Mouse (Mus musculus): ENCODE results near the gene Gng12.
"Not testable (repeated sequence)": the region's sequence is repeated elsewhere in the genome, so short reads cannot be mapped to it uniquely, and the experiment has no call there.

Gng12 gene

DNA sequence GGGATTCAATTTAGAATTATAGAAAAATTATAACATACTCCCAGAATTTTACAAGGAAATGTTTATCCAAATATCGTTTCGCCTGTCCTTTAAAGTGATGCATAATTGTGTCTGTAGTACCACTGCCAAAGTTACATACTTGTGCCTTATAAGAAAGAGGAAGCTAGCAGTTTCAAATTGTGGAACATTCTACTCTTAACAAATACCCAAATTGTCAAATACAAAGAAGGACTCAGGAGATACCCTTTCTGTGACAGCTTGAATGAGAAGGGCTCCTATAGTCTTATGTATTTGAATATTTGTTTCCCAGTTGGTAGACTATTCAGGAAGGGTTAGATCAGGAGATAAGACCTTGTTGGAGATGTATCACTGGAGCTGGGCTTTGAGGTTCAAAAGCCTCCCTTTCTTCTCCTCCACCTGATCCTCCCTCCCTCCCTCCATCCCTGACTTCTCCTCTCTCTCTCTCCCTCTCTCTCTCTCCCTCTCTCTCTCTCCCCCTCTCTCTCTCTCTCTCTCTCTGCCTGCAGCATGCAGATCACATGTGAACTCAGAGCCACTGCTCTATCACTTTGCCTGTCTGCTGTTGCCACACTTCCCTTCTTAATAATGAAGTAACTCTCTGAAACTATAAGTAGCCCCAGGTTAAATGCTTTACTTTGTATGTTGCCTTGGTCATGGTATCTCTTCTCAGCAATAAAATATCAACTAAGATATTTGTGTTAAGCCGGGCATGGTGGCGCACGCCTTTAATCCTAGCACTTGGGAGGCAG lies 62.5 kb downstream of the Gng12 start:
- no peak for DNase-seq

DNA sequence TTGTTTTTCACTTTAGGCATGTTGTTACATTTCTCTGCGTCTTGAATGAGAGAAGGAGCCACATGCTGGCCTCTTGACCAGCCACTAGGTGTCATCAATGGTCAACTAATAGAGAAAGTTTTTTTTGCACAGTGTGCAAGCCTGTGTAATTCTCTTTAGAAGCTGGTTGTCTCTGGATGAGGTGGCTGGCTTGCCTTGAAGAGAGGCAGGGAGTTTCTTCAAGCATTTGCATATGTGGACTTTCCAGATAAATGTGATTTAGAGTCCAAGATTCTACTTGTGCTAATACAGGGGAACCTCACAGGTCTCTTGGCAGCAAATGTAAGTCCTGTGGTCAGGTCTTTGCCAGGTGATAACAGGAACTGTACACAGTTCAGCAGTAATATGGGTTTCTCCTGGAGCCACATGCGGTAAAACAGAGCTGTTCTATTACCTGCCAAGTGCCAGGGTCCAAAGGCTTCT lies 66.4 kb downstream of the Gng12 start:
- peak; percentile 43 for DNase-seq

DNA sequence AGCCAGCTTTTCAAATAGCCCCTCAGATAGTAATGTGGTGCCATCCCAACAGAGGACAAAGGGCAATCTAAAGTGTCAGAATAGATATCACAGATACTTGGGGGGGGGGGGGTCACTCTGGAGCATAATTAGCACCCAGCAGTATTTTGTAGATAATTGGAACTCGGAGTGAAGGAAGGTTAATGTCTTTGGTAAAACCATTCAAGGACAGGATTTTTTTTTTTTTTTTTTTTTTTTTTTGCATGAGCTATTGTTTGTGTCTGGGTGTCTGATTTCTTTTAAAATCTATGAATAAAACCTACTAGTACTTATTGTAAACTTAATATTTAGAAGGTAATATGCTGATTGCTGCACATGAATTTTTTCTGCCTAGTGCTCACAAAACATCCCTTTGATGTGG lies 66.9 kb downstream of the Gng12 start:
- DNase-seq, result no peak

DNA sequence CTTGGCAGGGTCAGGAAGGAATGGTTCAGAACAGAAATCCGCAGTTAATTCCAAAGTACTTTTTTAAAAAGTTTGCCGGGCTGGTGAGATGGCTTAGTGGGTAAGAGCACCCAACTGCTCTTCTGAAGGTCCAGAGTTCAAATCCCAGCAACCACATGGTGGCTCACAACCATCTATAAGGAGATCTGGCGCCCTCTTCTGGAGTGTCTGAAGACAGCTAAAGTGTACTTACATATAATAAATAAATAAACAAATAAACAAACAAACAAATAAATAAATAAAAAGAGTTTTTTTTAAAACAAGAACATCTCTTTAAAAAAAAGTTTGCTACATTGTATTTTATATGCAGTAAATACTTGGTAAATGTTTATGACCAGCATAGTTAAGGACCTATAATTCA lies 67.5 kb downstream of the Gng12 start:
- not testable (repeated sequence) for DNase-seq

DNA sequence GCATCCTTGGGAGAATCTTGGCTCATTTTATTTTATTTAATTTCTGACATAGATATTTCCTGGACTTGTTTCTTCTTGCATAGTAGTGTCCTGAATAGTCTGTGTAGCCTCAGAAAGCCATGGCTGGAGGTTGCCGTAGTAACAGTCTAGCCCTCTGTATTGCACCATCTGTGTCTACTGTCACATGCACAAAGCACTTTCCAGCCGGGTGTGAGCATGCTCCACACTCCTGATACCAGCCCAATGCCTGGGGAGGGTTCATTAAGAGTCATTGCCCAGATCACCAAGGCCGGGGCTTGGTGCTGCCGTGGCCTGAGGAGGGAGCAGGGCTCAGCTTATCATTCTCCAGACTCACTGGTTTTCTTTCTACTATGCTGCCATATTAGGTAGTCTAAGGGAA lies 68.0 kb downstream of the Gng12 start:
- peak; percentile 78 for DNase-seq

DNA sequence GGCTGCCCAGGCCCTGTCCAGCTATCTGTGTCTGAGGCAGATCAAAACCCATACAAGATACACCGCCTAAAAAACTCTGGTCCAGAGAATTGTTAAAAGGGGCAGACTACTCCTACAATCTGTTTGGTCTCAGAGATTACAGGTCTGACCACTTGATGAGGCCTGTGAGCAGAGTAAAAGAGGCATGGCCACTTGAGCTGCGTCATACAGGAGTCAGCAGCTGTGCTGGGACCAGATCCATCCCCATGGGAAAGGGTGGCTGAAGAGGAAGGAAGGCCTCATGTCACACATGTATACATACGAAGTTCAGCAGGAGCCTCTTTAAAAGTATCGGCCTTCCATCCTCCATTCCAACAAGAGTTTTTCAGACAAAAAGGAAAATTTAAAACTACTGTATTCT lies 69.0 kb downstream of the Gng12 start:
- no peak for DNase-seq

DNA sequence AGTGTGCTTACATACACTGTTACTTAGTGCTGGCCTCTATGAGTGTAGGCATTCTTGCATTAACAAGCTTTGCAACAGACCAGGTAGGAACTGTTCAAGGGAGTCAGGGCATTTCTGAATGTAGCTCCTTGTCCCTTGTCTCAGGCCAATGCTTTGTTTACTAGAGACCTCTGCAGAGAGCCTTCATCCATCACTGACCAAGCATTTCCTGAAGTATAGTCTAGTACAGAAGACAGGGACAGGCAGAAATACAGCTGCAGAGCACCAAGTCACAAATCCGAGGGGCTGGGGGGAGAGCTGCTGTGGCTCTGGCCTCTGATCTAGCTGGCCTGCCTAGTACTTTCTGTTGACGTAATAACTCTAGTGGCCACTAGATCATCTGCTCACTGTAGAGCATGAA lies 71.6 kb downstream of the Gng12 start:
- DNase-seq, result no peak

DNA sequence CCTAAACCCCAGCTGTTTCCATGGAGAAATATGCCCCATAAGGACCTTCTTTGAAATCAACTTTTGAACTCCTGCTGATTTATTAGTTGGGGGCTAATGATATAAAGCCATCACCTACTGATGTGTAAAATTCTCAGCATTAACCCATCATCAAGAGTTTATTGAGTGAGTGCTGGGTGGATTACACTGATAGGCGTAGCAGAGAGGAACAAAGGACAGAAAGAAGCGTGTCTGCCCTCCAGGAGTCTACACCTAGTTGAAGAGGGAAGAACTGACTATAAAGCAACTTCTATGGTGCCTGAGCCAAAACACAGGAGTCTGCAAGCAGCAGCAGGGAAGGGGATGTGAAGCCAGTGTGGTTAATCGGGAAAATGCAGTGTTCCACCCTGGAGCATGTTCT lies 73.2 kb downstream of the Gng12 start:
- DNase-seq, result no peak

DNA sequence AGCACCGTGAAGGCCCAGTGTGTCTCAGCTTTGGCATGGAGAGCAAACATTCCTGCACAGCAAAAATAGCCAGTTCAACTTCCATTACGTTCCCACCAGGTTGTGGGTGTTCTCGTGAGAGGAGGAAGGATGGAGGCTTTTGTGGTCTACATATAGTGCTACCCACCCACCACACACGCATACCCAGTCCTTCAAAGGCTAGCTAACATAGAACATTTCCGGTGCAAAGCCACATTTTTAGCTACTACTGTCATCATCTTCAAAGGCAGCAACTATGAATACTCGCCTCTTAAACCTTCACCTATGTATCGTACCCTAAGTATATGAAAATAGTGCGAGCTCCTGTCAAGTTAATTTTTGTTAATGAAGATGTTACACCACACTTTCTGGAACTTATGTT lies 76.1 kb downstream of the Gng12 start:
- DNase-seq, result no peak

DNA sequence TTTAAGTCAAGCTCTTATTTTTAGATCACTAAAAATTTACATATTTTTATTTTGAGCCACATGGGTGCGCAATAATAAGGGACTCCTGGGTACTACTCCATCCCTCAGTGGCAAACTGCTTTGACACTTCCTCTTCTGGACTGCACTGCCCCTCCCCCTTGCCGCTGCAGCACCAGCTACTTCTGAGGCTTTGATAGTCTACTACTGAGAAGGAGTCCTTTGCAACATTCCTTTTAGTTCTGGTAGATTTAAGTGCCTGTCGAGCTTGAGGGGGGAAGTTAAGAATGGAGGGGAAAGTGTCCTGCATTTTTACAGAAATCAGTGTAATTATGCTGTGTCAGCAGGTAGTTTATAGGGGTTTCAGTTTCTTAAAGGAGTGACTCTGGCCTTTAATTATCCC lies 77.0 kb downstream of the Gng12 start:
- DNase-seq, result no peak

DNA sequence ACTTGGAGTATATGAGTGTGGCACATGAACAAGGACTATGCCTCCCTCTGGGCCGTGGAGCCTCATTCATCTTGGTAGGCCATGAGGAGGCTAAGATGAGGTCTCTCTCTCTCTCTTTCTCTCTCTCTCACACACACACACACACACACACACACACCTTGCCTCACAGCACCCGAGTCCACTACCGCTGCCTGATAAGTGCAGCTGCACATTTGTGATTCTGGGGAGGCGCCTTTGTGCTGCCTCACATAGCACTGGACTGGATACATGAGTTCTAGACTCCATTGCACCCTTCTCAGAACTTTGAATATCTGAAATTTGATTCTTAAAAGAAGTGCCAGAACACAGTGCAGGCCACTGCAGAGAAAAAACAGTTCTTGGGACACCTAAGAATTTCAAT lies 79.3 kb downstream of the Gng12 start:
- no peak for DNase-seq

DNA sequence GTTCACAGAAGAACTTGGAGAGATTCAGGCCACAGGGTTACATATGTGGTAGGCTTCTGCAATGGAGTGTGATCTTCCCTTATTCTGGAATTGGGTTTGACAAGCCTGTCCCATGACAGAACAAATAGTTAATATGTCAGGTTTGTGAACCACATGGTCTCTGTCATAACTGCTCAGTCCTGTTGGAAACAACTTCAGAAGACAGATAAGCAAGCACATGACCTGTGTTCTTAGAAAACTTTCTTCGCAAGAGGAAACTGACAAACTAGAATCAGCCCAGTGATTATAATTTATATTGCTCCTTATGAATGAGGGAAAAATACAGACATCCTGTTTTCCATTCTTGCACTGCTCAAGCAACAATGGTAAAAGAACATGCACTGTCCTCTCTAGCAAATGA lies 83.0 kb downstream of the Gng12 start:
- DNase-seq, result no peak

DNA sequence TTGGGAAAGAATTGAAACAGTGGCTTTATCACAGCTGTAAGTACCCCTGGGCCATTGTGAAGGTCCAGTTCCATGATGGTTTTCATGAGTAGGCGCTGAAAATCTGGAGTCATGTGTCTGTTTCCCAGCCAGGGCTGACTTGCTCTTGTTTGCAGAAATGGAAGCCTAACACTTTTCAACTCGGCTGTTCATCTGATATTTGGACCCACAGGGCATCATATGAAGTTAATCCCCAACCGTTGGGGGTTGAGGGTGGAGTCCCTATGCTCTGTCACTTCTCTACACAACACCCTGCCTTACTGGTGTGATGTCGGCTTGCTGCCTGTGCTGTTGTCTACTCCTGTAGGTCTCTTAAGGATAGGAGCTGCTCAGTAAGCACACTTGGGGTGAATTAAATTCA lies 83.8 kb downstream of the Gng12 start:
- DNase-seq, result no peak

DNA sequence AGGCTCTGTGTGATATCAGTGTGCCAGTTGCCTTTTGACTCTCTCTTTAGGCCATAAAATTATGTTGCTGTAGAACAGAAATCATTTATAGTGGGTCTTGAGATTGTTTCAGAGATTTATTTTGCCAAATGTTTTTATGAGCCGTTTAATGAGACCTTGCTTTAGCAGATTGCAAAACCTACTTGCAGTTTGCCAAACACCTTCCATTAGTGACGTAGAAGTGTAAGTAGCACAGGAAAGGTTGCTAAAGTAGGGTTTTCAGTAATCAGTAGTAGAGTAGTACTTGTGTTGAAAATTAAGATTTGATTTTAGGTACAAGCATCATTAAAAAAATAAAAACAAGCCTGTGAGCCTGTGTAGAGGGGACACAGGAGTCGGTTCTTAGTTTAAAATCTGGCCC lies 85.2 kb downstream of the Gng12 start:
- DNase-seq, result no peak

DNA sequence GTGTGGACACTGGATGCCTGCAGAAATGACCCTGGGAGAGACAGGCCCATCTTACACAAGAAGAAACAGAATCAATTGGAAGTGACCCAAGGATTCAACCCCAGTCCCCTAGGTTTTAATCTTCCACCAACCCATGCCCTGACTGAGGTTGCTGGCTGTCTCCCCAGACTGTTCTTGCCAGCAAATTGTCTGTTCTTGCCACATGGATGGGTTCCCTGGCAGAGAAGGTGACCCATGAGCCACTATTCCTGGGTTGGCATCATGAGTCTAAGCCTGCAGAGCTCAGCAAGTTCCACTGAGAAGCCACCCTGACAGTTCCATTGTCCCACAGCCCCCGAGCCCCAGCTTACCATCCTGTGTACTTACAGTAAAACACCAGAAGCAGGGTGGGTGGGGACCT lies 85.7 kb downstream of the Gng12 start:
- DNase-seq, result no peak

DNA sequence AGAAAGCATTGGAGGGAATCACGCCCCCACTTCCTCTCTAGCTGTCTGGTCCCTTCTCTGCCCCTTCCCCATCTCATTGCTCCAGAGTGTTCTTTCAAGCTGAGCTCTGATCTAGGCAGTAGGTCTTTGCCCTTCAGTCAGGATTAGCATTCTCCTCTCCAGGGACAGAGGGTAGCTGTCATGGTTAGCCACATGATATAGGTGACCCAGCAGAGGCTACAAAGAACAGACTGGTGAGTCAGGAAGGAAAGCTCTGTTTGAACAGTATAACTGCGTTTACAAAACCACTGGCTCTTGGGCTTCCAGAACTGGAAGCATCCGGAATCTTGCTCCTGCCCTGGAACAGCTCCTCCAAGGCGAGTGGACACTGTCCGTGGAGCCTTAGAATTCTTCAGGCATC lies 87.9 kb downstream of the Gng12 start:
- no peak for DNase-seq

DNA sequence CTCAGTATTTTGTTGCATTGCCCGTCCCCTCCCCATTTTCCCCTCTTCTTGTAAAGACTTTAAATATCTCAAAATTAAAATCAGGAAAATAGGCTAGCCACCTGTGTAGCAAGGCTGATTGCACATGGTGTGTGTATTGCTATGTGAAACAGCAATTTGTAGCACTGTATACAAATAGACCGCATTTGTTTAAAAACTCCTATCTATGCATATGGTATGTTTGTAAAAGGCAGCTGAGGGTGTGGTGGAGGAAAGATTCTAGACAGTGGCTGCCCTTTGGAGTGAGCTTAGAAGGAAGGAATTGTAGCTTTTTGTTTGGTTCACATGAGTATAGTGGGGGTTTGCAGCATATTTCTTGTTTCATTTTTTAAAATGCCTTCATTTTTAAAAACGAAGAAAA lies 88.5 kb downstream of the Gng12 start:
- DNase-seq, result no peak

DNA sequence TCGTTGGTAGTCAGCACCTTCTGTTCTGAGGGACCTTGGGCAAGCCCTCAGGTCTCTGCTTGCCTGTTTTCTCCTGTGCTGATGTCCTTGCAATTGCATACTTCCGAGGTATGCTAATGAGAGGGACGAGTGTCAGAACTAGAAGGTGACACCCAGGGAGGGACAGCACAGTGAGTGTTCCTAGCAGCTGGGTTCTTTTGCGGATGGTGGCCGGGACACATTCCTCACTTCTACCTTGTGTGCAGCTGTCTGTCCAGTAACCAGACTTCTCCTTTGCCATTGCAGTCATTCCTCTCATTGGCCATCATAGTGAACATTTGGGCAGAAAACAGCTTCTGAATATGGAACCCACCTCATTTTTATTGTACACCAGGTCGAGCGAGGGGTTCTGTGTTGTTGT lies 89.3 kb downstream of the Gng12 start:
- no peak for DNase-seq

DNA sequence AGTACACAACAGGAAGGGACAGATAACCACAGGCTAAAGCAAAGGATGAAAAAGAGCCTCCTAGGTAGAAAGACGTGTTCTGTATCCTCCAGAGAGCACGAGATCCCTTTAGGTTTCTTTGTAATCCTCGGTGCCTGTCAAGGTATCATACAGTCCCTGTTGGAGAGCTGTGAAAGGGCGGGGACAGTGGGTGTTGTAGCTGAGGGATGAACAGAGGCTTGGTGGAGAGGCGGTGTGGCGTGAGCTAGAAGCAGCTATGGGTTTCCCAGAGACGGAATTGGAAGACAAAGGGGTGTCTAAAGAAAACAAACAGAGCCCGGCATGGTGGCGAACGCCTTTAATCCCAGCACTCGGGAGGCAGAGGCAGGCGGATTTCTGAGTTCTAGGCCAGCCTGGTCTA lies 89.9 kb downstream of the Gng12 start:
- no peak for DNase-seq

DNA sequence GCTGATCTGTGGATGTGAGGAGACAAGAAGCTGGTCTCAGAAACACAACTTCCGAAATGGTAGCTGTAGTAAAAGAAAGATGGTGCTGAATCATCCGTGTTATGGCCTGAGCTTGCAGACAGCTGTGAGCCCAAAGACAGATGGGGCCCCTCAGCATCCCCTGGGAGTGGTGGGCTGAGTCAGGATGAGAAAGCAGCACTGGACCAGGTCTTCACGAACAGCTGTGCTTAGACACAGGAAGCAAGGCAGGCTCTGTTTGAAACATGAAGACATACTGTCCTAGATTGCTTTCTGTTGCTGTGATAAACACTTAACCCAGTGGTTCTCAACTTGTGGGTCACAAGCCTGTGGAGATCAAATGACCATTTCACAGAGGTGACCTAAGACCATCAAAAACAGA lies 91.4 kb downstream of the Gng12 start:
- no peak for DNase-seq

DNA sequence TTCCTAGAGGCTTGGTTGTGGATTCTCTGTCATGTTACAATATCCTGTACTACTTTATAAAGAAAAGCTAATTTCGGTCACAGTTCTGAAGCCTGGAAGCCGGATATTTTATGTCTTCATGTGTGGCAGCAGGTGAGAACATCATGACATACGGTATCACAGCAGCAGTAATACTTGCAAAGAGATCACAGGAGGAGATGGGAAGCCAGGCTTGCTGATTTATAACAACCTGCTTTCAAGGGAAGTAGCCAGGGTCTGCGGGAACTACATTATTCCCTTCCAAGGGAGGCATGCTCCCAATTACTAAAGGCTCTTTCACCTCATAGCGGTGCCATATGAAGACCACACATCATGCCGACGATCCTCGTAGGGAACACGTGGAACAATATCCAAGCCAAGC lies 92.2 kb downstream of the Gng12 start:
- DNase-seq, result no peak

DNA sequence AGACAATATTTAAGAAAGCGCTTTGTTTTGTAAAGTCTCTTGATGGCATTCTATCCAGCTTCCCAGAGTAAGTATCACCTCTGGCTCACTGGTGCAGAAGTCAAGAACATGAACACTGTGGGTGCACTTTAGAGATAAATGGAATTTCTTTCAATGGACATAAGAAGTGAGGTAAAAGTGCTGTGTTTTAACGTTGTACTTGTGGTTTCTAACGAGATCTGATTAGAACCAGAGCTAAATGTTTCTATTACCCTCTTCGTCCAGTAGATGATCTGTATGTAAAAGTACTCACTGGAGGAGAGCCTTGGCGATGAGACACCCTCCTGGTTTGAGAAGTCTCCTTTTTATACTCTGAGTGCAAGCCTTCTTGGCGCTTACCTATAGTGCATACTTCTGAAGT lies 92.8 kb downstream of the Gng12 start:
- DNase-seq, result no peak

DNA sequence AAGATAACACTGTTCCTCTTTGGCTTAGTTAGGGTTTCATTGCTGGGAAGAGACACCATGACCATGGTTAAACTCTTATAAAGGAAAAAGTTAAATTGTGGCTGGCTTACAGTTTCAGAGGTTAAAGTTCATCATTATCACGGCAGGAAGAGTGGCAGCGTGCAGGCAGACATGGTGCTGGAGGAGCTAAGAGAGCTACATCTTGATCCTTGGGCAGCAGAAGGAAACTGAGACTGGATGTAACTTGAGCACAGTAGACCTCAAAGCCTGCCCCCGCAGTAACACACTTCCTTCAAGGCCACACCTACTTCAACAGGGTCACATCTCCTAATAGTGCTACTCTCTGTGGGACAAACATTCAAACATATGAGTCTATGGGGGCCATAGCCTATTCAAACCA lies 93.3 kb downstream of the Gng12 start:
- no peak for DNase-seq

DNA sequence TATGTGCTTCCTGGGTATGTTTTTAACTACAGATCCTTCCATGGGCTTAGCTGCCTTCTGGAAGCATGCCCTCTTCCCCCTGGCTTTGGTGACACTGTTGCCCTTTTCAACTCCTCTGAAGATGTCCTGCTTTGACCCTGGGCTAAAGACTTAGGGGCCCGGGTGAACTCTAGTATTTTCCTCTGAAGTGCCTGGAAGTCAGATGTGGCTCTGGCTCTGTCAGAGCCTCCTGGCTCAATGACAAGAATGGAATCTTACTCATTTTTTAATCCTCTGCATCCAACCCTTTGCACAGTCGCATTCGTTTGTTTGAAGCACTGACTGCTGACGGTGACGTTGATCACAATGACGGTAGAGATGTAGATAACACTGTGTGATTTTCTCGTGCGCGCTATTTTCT lies 96.0 kb downstream of the Gng12 start:
- no peak for DNase-seq

DNA sequence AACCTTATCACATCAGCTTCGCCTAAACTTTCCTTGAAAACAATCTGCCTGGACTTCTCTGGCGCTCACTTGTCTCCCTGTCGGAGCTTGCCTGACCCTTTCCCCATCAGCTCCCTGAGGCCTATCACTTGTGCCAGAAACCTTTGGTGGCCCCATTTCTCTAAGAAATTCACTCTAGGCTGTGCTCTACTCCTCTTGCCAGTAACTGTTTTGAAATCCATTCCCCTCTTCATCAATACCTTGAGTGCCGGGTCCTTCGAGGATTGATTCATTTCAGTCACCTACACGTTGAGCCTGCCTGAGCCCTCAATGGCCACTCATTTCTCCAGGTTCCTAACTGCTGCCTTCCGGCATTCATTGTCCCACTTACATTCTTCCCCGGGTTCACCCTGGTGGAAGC lies 96.6 kb downstream of the Gng12 start:
- no peak for DNase-seq

DNA sequence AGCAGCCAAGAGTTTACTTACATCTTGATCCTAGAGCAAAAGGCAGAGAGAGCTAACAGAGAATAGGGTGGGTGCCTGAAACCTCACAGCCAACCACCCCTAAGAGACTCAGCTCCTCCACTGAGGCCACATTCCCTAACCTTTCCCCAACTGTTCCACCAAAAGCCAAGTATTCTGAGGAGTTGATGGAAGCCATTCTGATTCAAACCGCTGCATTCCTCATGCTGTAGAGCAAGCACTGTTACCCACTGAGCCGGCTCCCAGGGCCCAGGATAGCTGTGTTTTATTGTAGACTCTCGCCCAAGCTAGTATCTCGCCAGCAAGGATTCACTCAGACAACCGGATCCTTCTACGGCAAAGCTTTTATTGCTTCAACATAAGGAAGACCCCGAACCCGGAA lies 98.8 kb downstream of the Gng12 start:
- DNase-seq, result no peak

Data from layer of hippocampus, adult 9-11 months (tissue).